Mouse (Mus musculus): ENCODE data around the gene Tom1. TPM values are rescaled to one million over a fixed set of nuclear protein-coding genes. Genes with fewer than 3 reads are reported as not detected.

Gene Tom1
- polyA plus RNA-seq, 1 experiment: 84.2 TPM

GRCm38 (mm10) chr8:75042974-75043373 is 9.5 kb downstream of the Tom1 start:
- no peaks in the 10 kb centered on the region for H3K27me3 ChIP-seq (ENCODE audit: control insufficient read depth, insufficient read depth, insufficient read length)

GRCm38 (mm10) chr8:75046303-75046702 is 12.8 kb downstream of the Tom1 start:
- Histone ChIP-seq H3K79me2 (ENCODE audit: control insufficient read depth, insufficient read depth) (no peaks in the 10 kb centered on the region), H3ac (ENCODE audit: control insufficient read depth, insufficient read length) (no peak overlapping the region), H3K4me2 (ENCODE audit: low read depth) (no peak overlapping the region), H3K4me3 (no peak overlapping the region), H3K27me3 (ENCODE audit: control insufficient read depth, insufficient read depth, insufficient read length) (no peaks in the 10 kb centered on the region), H3K36me3 (ENCODE audit: control insufficient read depth, insufficient read depth) (peaks cover 9% of the 10 kb centered on the region)
- no peak for TF ChIP-seq USF1 (IDR thresholded peaks at IDR 0.05; ENCODE audit: low read depth)
- TF ChIP-seq POLR2A (IDR thresholded peaks at IDR 0.05; ENCODE audit: insufficient read length, low read depth): no peak
- peak in 2 of 3 experiments; percentile 25 to 83 for TF ChIP-seq MYOD1 (IDR thresholded peaks at IDR 0.05; ENCODE audit: control insufficient read depth in 1 of 3, insufficient read length in 2 of 3, low read depth in 2 of 3)
- TF ChIP-seq MYOG (IDR thresholded peaks at IDR 0.05; ENCODE audit: control insufficient read depth in 1 of 3, insufficient read depth in 1 of 3, insufficient read length in 2 of 3, low read depth in 2 of 3): peak in 2 of 3 experiments; percentile 15 to 85
- peak; percentile 17 for TF ChIP-seq TCF12 (IDR thresholded peaks at IDR 0.05; ENCODE audit: insufficient read depth, poor library complexity, severe bottlenecking)
- TF ChIP-seq SRF (IDR thresholded peaks at IDR 0.05; ENCODE audit: control insufficient read depth, insufficient read length, low read depth): no peak

More at GRCm38 (mm10) chr8:75042974-75043373, 9.5 kb downstream of the Tom1 start:
- H3K4me3 ChIP-seq: no peak overlapping the region
- H3ac ChIP-seq (ENCODE audit: control insufficient read depth, insufficient read length): no peak overlapping the region
- no peaks in the 10 kb centered on the region for H3K36me3 ChIP-seq (ENCODE audit: control insufficient read depth, insufficient read depth)
- TF ChIP-seq POLR2AphosphoS2 (IDR thresholded peaks at IDR 0.05; ENCODE audit: insufficient read length, low read depth) (no peak), SRF (IDR thresholded peaks at IDR 0.05; ENCODE audit: control insufficient read depth, insufficient read length, low read depth) (no peak), MAX (IDR thresholded peaks at IDR 0.05; ENCODE audit: low read depth) (no peak), REST (IDR thresholded peaks at IDR 0.05; ENCODE audit: insufficient read depth, insufficient read length) (no peak), CEBPB (IDR thresholded peaks at IDR 0.05; ENCODE audit: insufficient read depth, poor library complexity, severe bottlenecking) (no peak), MYOG (IDR thresholded peaks at IDR 0.05; ENCODE audit: control insufficient read depth in 1 of 3, insufficient read depth in 1 of 3, insufficient read length in 2 of 3, low read depth in 2 of 3) (no peak), TCF12 (IDR thresholded peaks at IDR 0.05; ENCODE audit: insufficient read depth, poor library complexity, severe bottlenecking) (no peak), USF1 (IDR thresholded peaks at IDR 0.05; ENCODE audit: low read depth) (no peak), POLR2A (IDR thresholded peaks at IDR 0.05; ENCODE audit: insufficient read length, low read depth) (no peak), TCF3 (IDR thresholded peaks at IDR 0.05; ENCODE audit: insufficient read length, low read depth) (no peak), E2F4 (IDR thresholded peaks at IDR 0.05; ENCODE audit: insufficient read depth) (no peak), MYOD1 (IDR thresholded peaks at IDR 0.05; ENCODE audit: control insufficient read depth in 1 of 3, insufficient read length in 2 of 3, low read depth in 2 of 3) (no peak)
- peaks cover 11% of the 10 kb centered on the region for H3K79me2 ChIP-seq (ENCODE audit: control insufficient read depth, insufficient read depth)
- no peak overlapping the region for H3K4me2 ChIP-seq (ENCODE audit: low read depth)

GRCm38 (mm10) chr8:75047784-75048183 is 14.3 kb downstream of the Tom1 start:
- no peak for TF ChIP-seq TCF12 (IDR thresholded peaks at IDR 0.05; ENCODE audit: insufficient read depth, poor library complexity, severe bottlenecking)
- no peak for TF ChIP-seq MAX (IDR thresholded peaks at IDR 0.05; ENCODE audit: low read depth)
- no peak for TF ChIP-seq POLR2A (IDR thresholded peaks at IDR 0.05; ENCODE audit: insufficient read length, low read depth)
- TF ChIP-seq USF1 (IDR thresholded peaks at IDR 0.05; ENCODE audit: low read depth): no peak
- no peak for TF ChIP-seq CEBPB (IDR thresholded peaks at IDR 0.05; ENCODE audit: insufficient read depth, poor library complexity, severe bottlenecking)
- TF ChIP-seq SRF (IDR thresholded peaks at IDR 0.05; ENCODE audit: control insufficient read depth, insufficient read length, low read depth): no peak
- TF ChIP-seq E2F4 (IDR thresholded peaks at IDR 0.05; ENCODE audit: insufficient read depth): no peak
- TF ChIP-seq MYOG (IDR thresholded peaks at IDR 0.05; ENCODE audit: control insufficient read depth in 1 of 3, insufficient read depth in 1 of 3, insufficient read length in 2 of 3, low read depth in 2 of 3): no peak
- TF ChIP-seq REST (IDR thresholded peaks at IDR 0.05; ENCODE audit: insufficient read depth, insufficient read length): no peak
- no peak for TF ChIP-seq POLR2AphosphoS2 (IDR thresholded peaks at IDR 0.05; ENCODE audit: insufficient read length, low read depth)
- TF ChIP-seq TCF3 (IDR thresholded peaks at IDR 0.05; ENCODE audit: insufficient read length, low read depth): no peak
- TF ChIP-seq MYOD1 (IDR thresholded peaks at IDR 0.05; ENCODE audit: control insufficient read depth in 1 of 3, insufficient read length in 2 of 3, low read depth in 2 of 3): no peak
- Histone ChIP-seq H3K79me2 (ENCODE audit: control insufficient read depth, insufficient read depth) (no peaks in the 10 kb centered on the region), H3K4me3 (no peak overlapping the region), H3K4me2 (ENCODE audit: low read depth) (no peak overlapping the region), H3K27me3 (ENCODE audit: control insufficient read depth, insufficient read depth, insufficient read length) (no peaks in the 10 kb centered on the region), H3ac (ENCODE audit: control insufficient read depth, insufficient read length) (no peak overlapping the region), H3K36me3 (ENCODE audit: control insufficient read depth, insufficient read depth) (peaks cover 9% of the 10 kb centered on the region)

GRCm38 (mm10) chr8:75053342-75053741 is 19.8 kb downstream of the Tom1 start:
- Histone ChIP-seq H3K4me3 (no peak overlapping the region), H3ac (ENCODE audit: control insufficient read depth, insufficient read length) (no peak overlapping the region), H3K79me2 (ENCODE audit: control insufficient read depth, insufficient read depth) (no peaks in the 10 kb centered on the region), H3K4me2 (ENCODE audit: low read depth) (peak overlapping the region; percentile 8), H3K27me3 (ENCODE audit: control insufficient read depth, insufficient read depth, insufficient read length) (no peaks in the 10 kb centered on the region), H3K36me3 (ENCODE audit: control insufficient read depth, insufficient read depth) (peaks cover 9% of the 10 kb centered on the region)
- no peak for TF ChIP-seq MYOG (IDR thresholded peaks at IDR 0.05; ENCODE audit: control insufficient read depth in 1 of 3, insufficient read depth in 1 of 3, insufficient read length in 2 of 3, low read depth in 2 of 3)
- no peak for TF ChIP-seq USF1 (IDR thresholded peaks at IDR 0.05; ENCODE audit: low read depth)
- TF ChIP-seq CEBPB (IDR thresholded peaks at IDR 0.05; ENCODE audit: insufficient read depth, poor library complexity, severe bottlenecking): no peak
- no peak for TF ChIP-seq POLR2AphosphoS2 (IDR thresholded peaks at IDR 0.05; ENCODE audit: insufficient read length, low read depth)
- no peak for TF ChIP-seq E2F4 (IDR thresholded peaks at IDR 0.05; ENCODE audit: insufficient read depth)
- TF ChIP-seq MYOD1 (IDR thresholded peaks at IDR 0.05; ENCODE audit: control insufficient read depth in 1 of 3, insufficient read length in 2 of 3, low read depth in 2 of 3): no peak

- H3K36me3 ChIP-seq (ENCODE audit: control insufficient read depth, insufficient read depth): peaks cover 12% of the 10 kb centered on the region
Observed at GRCm38 (mm10) chr8:75055673-75056072, 22.2 kb downstream of the Tom1 start.

More at GRCm38 (mm10) chr8:75055673-75056072, 22.2 kb downstream of the Tom1 start:
- Histone ChIP-seq H3K4me2 (ENCODE audit: low read depth) (no peak overlapping the region), H3K4me3 (no peak overlapping the region), H3ac (ENCODE audit: control insufficient read depth, insufficient read length) (no peak overlapping the region), H3K27me3 (ENCODE audit: control insufficient read depth, insufficient read depth, insufficient read length) (no peaks in the 10 kb centered on the region), H3K79me2 (ENCODE audit: control insufficient read depth, insufficient read depth) (no peaks in the 10 kb centered on the region)
- TF ChIP-seq CEBPB (IDR thresholded peaks at IDR 0.05; ENCODE audit: insufficient read depth, poor library complexity, severe bottlenecking) (no peak), USF1 (IDR thresholded peaks at IDR 0.05; ENCODE audit: low read depth) (no peak), TCF12 (IDR thresholded peaks at IDR 0.05; ENCODE audit: insufficient read depth, poor library complexity, severe bottlenecking) (no peak), POLR2AphosphoS2 (IDR thresholded peaks at IDR 0.05; ENCODE audit: insufficient read length, low read depth) (no peak), TCF3 (IDR thresholded peaks at IDR 0.05; ENCODE audit: insufficient read length, low read depth) (no peak), MYOD1 (IDR thresholded peaks at IDR 0.05; ENCODE audit: control insufficient read depth in 1 of 3, insufficient read length in 2 of 3, low read depth in 2 of 3) (no peak), POLR2A (IDR thresholded peaks at IDR 0.05; ENCODE audit: insufficient read length, low read depth) (no peak), E2F4 (IDR thresholded peaks at IDR 0.05; ENCODE audit: insufficient read depth) (no peak)
